Mouse (Mus musculus) large intestine, adult 2 months (tissue): ENCODE results near the gene Akr1b10. TPM values are rescaled to one million over a fixed set of nuclear protein-coding genes. Genes with fewer than 3 reads are reported as not detected.
"Not testable (repeated sequence)": the region's sequence is repeated elsewhere in the genome, so short reads cannot be mapped to it uniquely, and the experiment has no call there.

Experiments
- DNase-seq: peaks from one replicate; pipeline ENCODE4 v3.0.0-alpha.2; 2012; ENCODE audit warnings: low read depth, low spot score
- WGBS: fragments of 180-500 bp; shearing (Covaris S2); methylation state at CpG from one replicate; pipeline ENCODE4 v1.1.7; 2018; 5-methylcytosine and 5-hydroxymethylcytosine counted together
- polyA plus RNA-seq: library from polyadenylated mRNA; depleted of rRNA; stranded (reverse); fragments of >200 nt; gene quantifications from 2 replicates; pipeline ENCODE4 v1.2.3, GENCODE M21; 2012; rRNA removed

The Akr1b10 gene
- 11.6 and 13.4 TPM in 2 replicates for polyA plus RNA-seq

GRCm38 (mm10) chr6:34384110-34384661 is at the start of gene Akr1b10:
Gene Akr1b10 (plus strand): TSS chr6:34384218.
- peak; percentile 32 for DNase-seq
- 1% methylated on average over 17 of the region's 17 CpGs for WGBS

GRCm38 (mm10) chr6:34334673-34335072 is 49.3 kb upstream of the Akr1b10 start:
- WGBS: 44% methylated on average over 5 of the region's 5 CpGs
- no peak for DNase-seq

- 37% methylated on average over 2 of the region's 2 CpGs for WGBS
- no peak for DNase-seq
Observed at GRCm38 (mm10) chr6:34337799-34338198, 46.2 kb upstream of the Akr1b10 start.

- DNase-seq: no peak
- WGBS: 80% methylated on average over 4 of the region's 4 CpGs
Observed at GRCm38 (mm10) chr6:34341991-34342390, 42.0 kb upstream of the Akr1b10 start.

- 85% methylated on average over 2 of the region's 2 CpGs for WGBS
- DNase-seq: no peak
Observed at GRCm38 (mm10) chr6:34342476-34342875, 41.5 kb upstream of the Akr1b10 start.

GRCm38 (mm10) chr6:34343426-34343825 is 40.6 kb upstream of the Akr1b10 start:
- 70% methylated on average over 6 of the region's 6 CpGs for WGBS
- no peak for DNase-seq

- no peak for DNase-seq
Observed at GRCm38 (mm10) chr6:34344135-34344850, 39.7 kb upstream of the Akr1b10 start.

GRCm38 (mm10) chr6:34344935-34345334 is 39.1 kb upstream of the Akr1b10 start:
- DNase-seq: no peak
- 38% methylated on average over 9 of the region's 9 CpGs for WGBS

More at GRCm38 (mm10) chr6:34344135-34344850, 39.7 kb upstream of the Akr1b10 start:
- 87% methylated on average over 10 of the region's 10 CpGs for WGBS

- 56% methylated on average over 14 of the region's 14 CpGs for WGBS
Observed at GRCm38 (mm10) chr6:34346096-34346898, 37.7 kb upstream of the Akr1b10 start.

GRCm38 (mm10) chr6:34350037-34350699 is 33.9 kb upstream of the Akr1b10 start:
- 32% methylated on average over 12 of the region's 12 CpGs for WGBS
- DNase-seq: peak; percentile 78

More at GRCm38 (mm10) chr6:34346096-34346898, 37.7 kb upstream of the Akr1b10 start:
- DNase-seq: no peak

GRCm38 (mm10) chr6:34351481-34351880 is 32.5 kb upstream of the Akr1b10 start:
- 56% methylated on average over 10 of the region's 10 CpGs for WGBS
- not testable (repeated sequence) for DNase-seq

- DNase-seq: no peak
- WGBS: 93% methylated on average over 3 of the region's 3 CpGs
Observed at GRCm38 (mm10) chr6:34352401-34352800, 31.6 kb upstream of the Akr1b10 start.

- no peak for DNase-seq
- 9% methylated on average over 16 of the region's 16 CpGs for WGBS
Observed at GRCm38 (mm10) chr6:34353658-34354353, 30.2 kb upstream of the Akr1b10 start, which contains the start of gene Akr1b8. Gene Akr1b8 (plus strand): TSS chr6:34354119.

GRCm38 (mm10) chr6:34354354-34355348 is 29.4 kb upstream of the Akr1b10 start:
- no peak for DNase-seq
- 40% methylated on average over 8 of the region's 8 CpGs for WGBS

GRCm38 (mm10) chr6:34355349-34355747 is 28.7 kb upstream of the Akr1b10 start:
- no peak for DNase-seq
- 42% methylated on average over 6 of the region's 6 CpGs for WGBS

GRCm38 (mm10) chr6:34355841-34356240 is 28.2 kb upstream of the Akr1b10 start:
- DNase-seq: no peak
- 84% methylated on average over 9 of the region's 9 CpGs for WGBS

- 85% methylated on average over 12 of the region's 12 CpGs for WGBS
- no peak for DNase-seq
Observed at GRCm38 (mm10) chr6:34364217-34365136, 19.5 kb upstream of the Akr1b10 start.
